Mouse (Mus musculus): Measurements from ENCODE around the gene Golga1.

DNA sequence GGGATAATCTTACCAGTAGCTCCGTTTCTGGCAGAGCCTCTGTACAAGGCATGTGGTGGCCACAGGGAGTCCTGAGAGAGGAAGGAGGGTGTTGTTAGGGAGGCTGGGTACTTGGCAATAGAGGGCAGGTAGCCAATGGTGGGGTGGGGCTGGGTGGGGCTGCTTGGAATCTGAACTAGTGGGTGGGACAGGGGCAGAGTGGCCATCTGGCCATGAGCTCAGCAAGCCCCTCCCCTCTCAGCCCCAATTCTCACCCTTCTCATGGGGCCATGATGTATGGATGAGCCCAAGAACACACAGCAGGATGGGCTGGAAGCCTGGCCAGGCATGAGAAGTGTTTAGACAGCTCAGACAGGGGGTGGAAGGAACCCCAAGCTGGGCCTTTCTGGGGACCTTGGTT lies 78.0 kb downstream of the Golga1 start:
- no peak for TF ChIP-seq CTCF (IDR thresholded peaks at IDR 0.05; ENCODE audit: control insufficient read depth, insufficient read depth, low read length)
- TF ChIP-seq POLR2A (IDR thresholded peaks at IDR 0.05; ENCODE audit: borderline replicate concordance, control insufficient read depth, low read depth, low read length) = no peak

Data from bone marrow, adult 2 months (tissue).